ENCODE assay signal across 9 mouse cellular contexts in genomic region chr1:177382596-177383190, GRCm38 (mm10). TPM values are rescaled to one million over a fixed set of nuclear protein-coding genes. Genes with fewer than 3 reads are reported as not detected.
DNase-seq lines count a peak whose midpoint lies in the region; ATAC-seq and TF ChIP-seq lines count a peak whose summit lies in the region.
"Had no signal": no experiment of that assay in that cellular context is flagged by ENCODE, and none has a peak within 500 bp of the region (broad histone marks: within the 10 kb centered on the region; RNA-seq: fewer than 3 reads in every experiment).

No protein-coding gene starts in this region.

- no peak overlapping the region for H3K4me3 ChIP-seq in gastrocnemius, adult 2 months
- H3K4me3 ChIP-seq in forebrain, embryonic 12.5 days (replicated peaks) = no peak overlapping the region
- H3K4me3 ChIP-seq in midbrain, postnatal 0 days (ENCODE audit: low read depth, low read length) = no peak overlapping the region

- intact Hi-C loops in gastrocnemius, adult 2 months (cut with DNase I) = no loop called here

- DNase-seq in gastrocnemius, adult 2 months = peak; percentile 23
- DNase-seq in gastrocnemius, adult 18-20 months (ENCODE audit: low spot score) = no peak
- DNase-seq in Muller cell, postnatal 12 days (ENCODE audit: inconsistent ontology term) = peak; percentile 42
- peak; percentile 37 for DNase-seq in induced T-regulatory cell, adult 2 months (ENCODE audit: low read depth)
- peak; percentile 21 for DNase-seq in midbrain, postnatal 0 days (ENCODE audit: low spot score)
- peak; percentile 45 for DNase-seq in yolk sac, embryonic 10.5 days (ENCODE audit: low spot score)

- 21% methylated on average over 16 of the region's 16 CpGs for WGBS in forebrain, embryonic 12.5 days
- WGBS in midbrain, postnatal 0 days = 28% methylated on average over 16 of the region's 16 CpGs

- TF ChIP-seq CTCF in gastrocnemius, adult 2 months (IDR thresholded peaks at IDR 0.05) = no peak
- no peak for TF ChIP-seq CTCF in midbrain, postnatal 0 days (IDR thresholded peaks at IDR 0.05)

- H3K9me3 ChIP-seq in forebrain, embryonic 12.5 days = no peaks in the 10 kb centered on the region
- no peaks in the 10 kb centered on the region for H3K9me3 ChIP-seq in midbrain, postnatal 0 days (ENCODE audit: low read length)

- H3K36me3 ChIP-seq in forebrain, embryonic 12.5 days (replicated peaks) = no peaks in the 10 kb centered on the region
- H3K36me3 ChIP-seq in midbrain, postnatal 0 days (ENCODE audit: insufficient read depth, low read length) = no peaks in the 10 kb centered on the region

- H3K27ac ChIP-seq in gastrocnemius, adult 2 months = no peak overlapping the region
- H3K27ac ChIP-seq in forebrain, embryonic 12.5 days = no peak overlapping the region
- no peak overlapping the region for H3K27ac ChIP-seq in midbrain, postnatal 0 days (ENCODE audit: low read depth, low read length)

- ATAC-seq in forebrain, embryonic 12.5 days (ENCODE audit: low FRiP score) = peak; percentile 30; the same call in 1 of the 2 replicates
- ATAC-seq in midbrain, postnatal 0 days (ENCODE audit: low FRiP score) = no peak
- ATAC-seq in frontal cortex, adult (ENCODE audit: low TSS enrichment) = no peak

- no peaks in the 10 kb centered on the region for H3K27me3 ChIP-seq in forebrain, embryonic 12.5 days
- H3K27me3 ChIP-seq in midbrain, postnatal 0 days (ENCODE audit: insufficient read depth, low read length) = no peaks in the 10 kb centered on the region
- H3K27me3 ChIP-seq: CH12.LX had no signal

- H3K9ac ChIP-seq in forebrain, embryonic 12.5 days = no peak overlapping the region
- H3K9ac ChIP-seq in midbrain, postnatal 0 days (replicated peaks; ENCODE audit: low read length, poor library complexity, severe bottlenecking) = no peak overlapping the region

- H3K4me2 ChIP-seq in forebrain, embryonic 12.5 days = no peak overlapping the region
- H3K4me2 ChIP-seq in midbrain, postnatal 0 days (ENCODE audit: low read depth, low read length, poor library complexity, severe bottlenecking) = no peak overlapping the region

- peaks cover 8% of the 10 kb centered on the region; the same call in 1 of the 2 replicates for H3K4me1 ChIP-seq in forebrain, embryonic 12.5 days
- no peaks in the 10 kb centered on the region for H3K4me1 ChIP-seq in midbrain, postnatal 0 days (ENCODE audit: insufficient read depth, low read length)

RNA-seq across cellular contexts. Expression of gene Zbtb18, which starts 59.5 kb away (rescaled TPM):
- total RNA-seq in gastrocnemius, adult 2 months (2021) = 100 to 1,000 TPM in 1 of 2 experiments, 10 to 100 TPM in 1; 97.8 to 110 TPM
- 100 to 1,000 TPM; 107 to 125 TPM for total RNA-seq in gastrocnemius, adult 18-20 months (2021)
- 21.3 and 21.6 TPM in 2 replicates for polyA plus RNA-seq in forebrain, embryonic 12.5 days (2016; fragmentation: Nextera tagmentation; extraction: Ambion mirVana)
- total RNA-seq in midbrain, postnatal 0 days (2014; rRNA removed) = 24.7 and 56.7 TPM in 2 replicates
- 3.5 and 3.6 TPM in 2 replicates for polyA plus RNA-seq in midbrain, postnatal 0 days (2015; fragmentation: Nextera tagmentation; extraction: Ambion mirVana)
